Mouse (Mus musculus): ENCODE measurements around the gene Prex1. TPM values are rescaled to one million over a fixed set of nuclear protein-coding genes. Genes with fewer than 3 reads are reported as not detected.

Gene Prex1
- polyA plus RNA-seq, 1 experiment from 2014 or later: 9.5 TPM

GRCm38 (mm10) chr2:166720416-166720815, 6.8 kb upstream of the Prex1 start:
- ATAC-seq (ENCODE audit: insufficient number of reproducible peaks, insufficient read depth, low FRiP score, low read depth): no peak
- Histone ChIP-seq H3K4me1 (ENCODE audit: control insufficient read depth in 2 of 2, insufficient read depth in 2 of 2, low read length in 2 of 2) (no peaks in the 10 kb centered on the region), H3K27me3 (ENCODE audit: control insufficient read depth, insufficient read depth, low read length) (no peaks in the 10 kb centered on the region), H3K4me3 (ENCODE audit: control insufficient read depth in 1 of 2, insufficient read depth in 1 of 2, low read depth in 1 of 2, low read length in 2 of 2) (no peak overlapping the region), H3K36me3 (ENCODE audit: control insufficient read depth, insufficient read depth, low read length) (no peaks in the 10 kb centered on the region), H3K27ac (replicated peaks in 1 of 2; ENCODE audit: control insufficient read depth in 1 of 2, insufficient read depth in 1 of 2, low read depth in 2 of 2, low read length in 2 of 2) (no peak overlapping the region), H3K9me3 (ENCODE audit: control insufficient read depth, low read length) (no peaks in the 10 kb centered on the region), H3K9ac (ENCODE audit: low read length) (no peak overlapping the region), H3K4me2 (ENCODE audit: low read length) (no peak overlapping the region)
- 66% methylated on average over 3 of the region's 3 CpGs for WGBS

DNA sequence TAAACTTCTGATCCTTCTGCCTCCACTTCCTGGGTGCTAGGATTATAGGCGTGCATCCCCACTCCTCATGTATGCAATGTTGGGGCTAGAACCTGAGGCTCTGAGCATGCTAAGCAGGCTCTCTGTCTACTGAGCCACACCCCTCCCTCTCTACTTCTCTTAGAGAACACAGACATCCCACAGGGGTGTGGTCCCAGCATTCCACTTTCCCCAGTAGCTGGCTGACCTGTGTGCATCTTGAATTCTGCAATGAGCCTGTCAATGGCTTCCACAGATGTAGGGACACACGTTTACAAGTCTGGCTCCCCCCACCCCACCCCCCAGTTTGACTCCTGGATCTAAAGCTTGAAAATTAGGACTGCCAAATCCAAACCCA, 6.3 kb upstream of the Prex1 start:
- Histone ChIP-seq H3K36me3 (ENCODE audit: control insufficient read depth, insufficient read depth, low read length) (no peaks in the 10 kb centered on the region), H3K4me1 (ENCODE audit: control insufficient read depth in 2 of 2, insufficient read depth in 2 of 2, low read length in 2 of 2) (no peaks in the 10 kb centered on the region; a peak in 1 of 4 replicates), H3K4me2 (ENCODE audit: low read length) (no peak overlapping the region), H3K27me3 (ENCODE audit: control insufficient read depth, insufficient read depth, low read length) (no peaks in the 10 kb centered on the region), H3K9ac (ENCODE audit: low read length) (no peak overlapping the region), H3K9me3 (ENCODE audit: control insufficient read depth, low read length) (no peaks in the 10 kb centered on the region), H3K27ac (replicated peaks in 1 of 2; ENCODE audit: control insufficient read depth in 1 of 2, insufficient read depth in 1 of 2, low read depth in 2 of 2, low read length in 2 of 2) (no peak overlapping the region), H3K4me3 (ENCODE audit: control insufficient read depth in 1 of 2, insufficient read depth in 1 of 2, low read depth in 1 of 2, low read length in 2 of 2) (no peak overlapping the region)
- WGBS: 58% methylated on average over 2 of the region's 2 CpGs
- ATAC-seq (ENCODE audit: insufficient number of reproducible peaks, insufficient read depth, low FRiP score, low read depth): no peak

DNA sequence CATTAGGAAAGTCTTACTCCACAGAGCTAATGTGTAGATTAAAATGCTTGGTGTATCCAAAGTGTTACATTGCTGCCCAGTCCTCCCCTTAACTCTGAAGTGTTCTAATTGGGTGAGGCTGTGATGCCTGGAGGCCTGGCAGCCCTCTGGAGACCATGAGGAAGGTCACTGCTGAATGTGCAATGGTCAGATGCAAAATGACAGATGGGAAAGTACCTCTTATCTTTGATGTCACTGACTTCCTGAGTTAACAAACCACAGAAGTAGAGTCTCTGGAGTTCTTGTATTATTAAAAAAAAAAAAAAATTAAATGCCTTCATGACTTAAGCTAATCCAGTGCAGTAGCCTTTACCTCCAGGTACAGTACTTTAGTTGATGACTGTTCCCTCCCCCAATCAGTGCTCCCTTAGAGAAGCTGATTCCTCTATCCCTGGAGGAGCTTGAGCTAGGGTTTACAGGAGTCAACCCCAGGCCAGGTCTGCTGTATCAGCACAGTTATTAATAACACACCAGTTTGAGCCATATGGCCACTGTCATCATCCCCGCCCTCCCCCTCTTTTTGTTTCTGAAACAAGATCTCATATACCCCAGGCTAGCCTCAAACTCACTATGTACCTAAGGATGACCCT, 5.8 kb upstream of the Prex1 start:
- Histone ChIP-seq H3K27ac (replicated peaks in 1 of 2; ENCODE audit: control insufficient read depth in 1 of 2, insufficient read depth in 1 of 2, low read depth in 2 of 2, low read length in 2 of 2) (no peak overlapping the region), H3K27me3 (ENCODE audit: control insufficient read depth, insufficient read depth, low read length) (no peaks in the 10 kb centered on the region), H3K36me3 (ENCODE audit: control insufficient read depth, insufficient read depth, low read length) (no peaks in the 10 kb centered on the region), H3K9ac (ENCODE audit: low read length) (no peak overlapping the region), H3K9me3 (ENCODE audit: control insufficient read depth, low read length) (no peaks in the 10 kb centered on the region), H3K4me2 (ENCODE audit: low read length) (no peak overlapping the region), H3K4me1 (ENCODE audit: control insufficient read depth in 2 of 2, insufficient read depth in 2 of 2, low read length in 2 of 2) (peaks cover 3% of the 10 kb centered on the region in 2 experiments; a peak in 3 of 4 replicates), H3K4me3 (ENCODE audit: control insufficient read depth in 1 of 2, insufficient read depth in 1 of 2, low read depth in 1 of 2, low read length in 2 of 2) (no peak overlapping the region)
- 61% methylated on average over 1 of the region's 1 CpGs for WGBS
- no peak for ATAC-seq (ENCODE audit: insufficient number of reproducible peaks, insufficient read depth, low FRiP score, low read depth)

DNA sequence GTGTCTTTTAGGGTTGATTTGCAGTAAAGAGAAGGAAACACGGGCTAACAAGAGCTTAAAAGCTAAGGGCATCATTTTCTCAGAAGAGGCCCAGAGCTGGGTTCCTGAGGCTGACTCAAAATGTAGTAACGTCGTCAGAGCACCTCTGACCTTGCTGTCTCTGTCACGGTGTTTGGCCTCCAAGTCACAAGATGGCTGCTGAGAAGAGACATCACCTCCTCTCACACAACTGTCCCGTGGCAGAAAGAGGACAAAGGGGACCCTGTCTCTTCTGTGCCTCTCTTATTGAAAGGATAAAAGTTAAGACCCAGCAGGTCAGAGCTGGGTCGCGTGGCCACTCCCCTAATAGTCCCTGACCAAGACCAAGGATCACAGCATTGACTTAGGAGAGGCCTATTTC, 2.4 kb upstream of the Prex1 start:
- no peak overlapping the region for H3K4me3 ChIP-seq (ENCODE audit: control insufficient read depth in 1 of 2, insufficient read depth in 1 of 2, low read depth in 1 of 2, low read length in 2 of 2)
- ATAC-seq (ENCODE audit: insufficient number of reproducible peaks, insufficient read depth, low FRiP score, low read depth): no peak
- no peaks in the 10 kb centered on the region for H3K36me3 ChIP-seq (ENCODE audit: control insufficient read depth, insufficient read depth, low read length)
- H3K4me2 ChIP-seq (ENCODE audit: low read length): no peak overlapping the region
- H3K27me3 ChIP-seq (ENCODE audit: control insufficient read depth, insufficient read depth, low read length): no peaks in the 10 kb centered on the region
- 75% methylated on average over 7 of the region's 7 CpGs for WGBS
- H3K9ac ChIP-seq (ENCODE audit: low read length): no peak overlapping the region
- H3K27ac ChIP-seq (replicated peaks in 1 of 2; ENCODE audit: control insufficient read depth in 1 of 2, insufficient read depth in 1 of 2, low read depth in 2 of 2, low read length in 2 of 2): no peak overlapping the region
- H3K9me3 ChIP-seq (ENCODE audit: control insufficient read depth, low read length): no peaks in the 10 kb centered on the region
- peaks cover 9 to 18% of the 10 kb centered on the region in 2 experiments for H3K4me1 ChIP-seq (ENCODE audit: control insufficient read depth in 2 of 2, insufficient read depth in 2 of 2, low read length in 2 of 2)

GRCm38 (mm10) chr2:166714427-166714699, 731 bp upstream of the Prex1 start:
- 5% methylated on average over 11 of the region's 11 CpGs for WGBS
- Histone ChIP-seq H3K27me3 (ENCODE audit: control insufficient read depth, insufficient read depth, low read length) (no peaks in the 10 kb centered on the region), H3K27ac (replicated peaks in 1 of 2; ENCODE audit: control insufficient read depth in 1 of 2, insufficient read depth in 1 of 2, low read depth in 2 of 2, low read length in 2 of 2) (peak overlapping the region; percentile 72 to 83)

DNA sequence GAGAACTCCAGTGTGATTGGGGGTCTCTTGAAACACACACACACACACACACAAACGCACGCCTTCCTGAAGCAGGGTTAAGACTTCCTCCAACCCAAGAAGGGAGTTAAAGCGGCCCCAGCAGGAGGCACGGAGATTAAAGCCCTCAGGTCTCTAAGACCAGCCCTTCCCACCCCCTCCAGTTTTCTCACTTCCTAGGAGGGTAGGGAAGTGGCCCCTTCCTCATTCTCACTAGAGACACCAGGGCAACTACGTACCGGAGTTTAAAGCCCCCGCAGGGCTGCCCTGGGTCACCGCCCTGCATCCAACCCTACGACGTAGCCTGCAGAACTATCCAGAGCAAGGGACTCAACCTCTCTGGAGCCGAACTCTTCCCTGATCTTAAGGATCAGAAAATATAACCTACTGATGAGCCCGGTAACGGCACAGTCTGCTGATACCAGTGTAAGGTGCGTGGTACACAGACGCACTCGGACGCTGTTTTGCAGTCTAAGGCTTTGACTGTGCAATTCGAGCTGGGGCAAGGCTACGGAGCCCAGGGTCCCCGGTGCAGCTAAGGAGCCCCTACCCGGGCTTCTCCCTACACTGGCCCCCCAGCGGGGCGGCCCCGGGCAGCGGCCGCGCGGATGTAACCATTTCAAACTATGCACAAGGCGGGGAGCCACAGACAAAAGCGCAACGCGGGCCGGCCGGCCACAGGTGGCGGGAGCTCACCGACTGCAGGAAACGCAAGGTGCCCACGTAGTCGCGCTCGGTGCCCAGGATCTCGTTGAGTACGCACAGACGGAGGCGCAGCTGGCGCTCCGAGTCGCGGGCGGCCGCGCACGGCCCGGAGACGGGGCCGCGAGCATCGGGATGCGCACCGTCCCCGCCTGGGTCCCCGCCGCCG, 587 bp downstream of the Prex1 start:
- no peaks in the 10 kb centered on the region for H3K36me3 ChIP-seq (ENCODE audit: control insufficient read depth, insufficient read depth, low read length)
- peak overlapping the region; percentile 70 to 83 for H3K4me3 ChIP-seq (ENCODE audit: control insufficient read depth in 1 of 2, insufficient read depth in 1 of 2, low read depth in 1 of 2, low read length in 2 of 2)
- peak overlapping the region; percentile 95 for H3K4me2 ChIP-seq (ENCODE audit: low read length)
- H3K9ac ChIP-seq (ENCODE audit: low read length): peak overlapping the region; percentile 80
- no peaks in the 10 kb centered on the region for H3K27me3 ChIP-seq (ENCODE audit: control insufficient read depth, insufficient read depth, low read length)
- H3K27ac ChIP-seq (replicated peaks in 1 of 2; ENCODE audit: control insufficient read depth in 1 of 2, insufficient read depth in 1 of 2, low read depth in 2 of 2, low read length in 2 of 2): peak overlapping the region in 1 of 2 experiments; percentile 25; a peak in 1 of 4 replicates
- ATAC-seq (ENCODE audit: insufficient number of reproducible peaks, insufficient read depth, low FRiP score, low read depth): peak; percentile 5; the same call in 1 of the 2 replicates
- H3K4me1 ChIP-seq (ENCODE audit: control insufficient read depth in 2 of 2, insufficient read depth in 2 of 2, low read length in 2 of 2): peaks cover 9 to 22% of the 10 kb centered on the region in 2 experiments
- WGBS: under 1% methylated on average over 64 of the region's 64 CpGs
- H3K9me3 ChIP-seq (ENCODE audit: control insufficient read depth, low read length): no peaks in the 10 kb centered on the region

More at GRCm38 (mm10) chr2:166714427-166714699, 731 bp upstream of the Prex1 start:
- no peaks in the 10 kb centered on the region for H3K36me3 ChIP-seq (ENCODE audit: control insufficient read depth, insufficient read depth, low read length)
- peak overlapping the region; percentile 66 to 83 for H3K4me3 ChIP-seq (ENCODE audit: control insufficient read depth in 1 of 2, insufficient read depth in 1 of 2, low read depth in 1 of 2, low read length in 2 of 2)
- ATAC-seq (ENCODE audit: insufficient number of reproducible peaks, insufficient read depth, low FRiP score, low read depth): no peak
- no peaks in the 10 kb centered on the region for H3K9me3 ChIP-seq (ENCODE audit: control insufficient read depth, low read length)
- H3K9ac ChIP-seq (ENCODE audit: low read length): peak overlapping the region; percentile 72
- H3K4me2 ChIP-seq (ENCODE audit: low read length): peak overlapping the region; percentile 76
- peaks cover 9 to 22% of the 10 kb centered on the region in 2 experiments for H3K4me1 ChIP-seq (ENCODE audit: control insufficient read depth in 2 of 2, insufficient read depth in 2 of 2, low read length in 2 of 2)

DNA sequence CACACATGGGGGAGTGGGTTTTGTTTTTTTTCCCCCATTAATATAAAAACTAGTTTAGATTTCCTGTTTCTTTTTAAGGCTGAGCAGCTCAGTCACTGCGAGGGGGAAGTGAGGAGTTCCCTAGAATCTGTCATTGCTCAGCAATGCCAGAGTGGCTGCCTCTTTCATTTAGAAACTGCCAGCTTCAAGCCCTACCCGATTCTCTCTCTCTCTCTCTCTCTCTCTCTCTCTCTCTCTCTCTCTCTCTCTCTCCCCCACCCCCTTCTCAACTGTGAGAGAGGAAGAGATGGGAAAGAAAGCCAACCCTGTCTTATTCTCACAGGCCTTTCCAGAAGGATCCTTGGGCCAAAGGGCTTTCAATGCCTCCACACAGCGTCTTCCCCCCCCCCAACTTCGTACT, 1.3 kb downstream of the Prex1 start:
- Histone ChIP-seq H3K4me2 (ENCODE audit: low read length) (peak overlapping the region; percentile 95), H3K27ac (replicated peaks in 1 of 2; ENCODE audit: control insufficient read depth in 1 of 2, insufficient read depth in 1 of 2, low read depth in 2 of 2, low read length in 2 of 2) (no peak overlapping the region), H3K27me3 (ENCODE audit: control insufficient read depth, insufficient read depth, low read length) (no peaks in the 10 kb centered on the region), H3K9me3 (ENCODE audit: control insufficient read depth, low read length) (no peaks in the 10 kb centered on the region), H3K4me3 (ENCODE audit: control insufficient read depth in 1 of 2, insufficient read depth in 1 of 2, low read depth in 1 of 2, low read length in 2 of 2) (peak overlapping the region; percentile 70 to 83; a peak in 3 of 4 replicates), H3K36me3 (ENCODE audit: control insufficient read depth, insufficient read depth, low read length) (no peaks in the 10 kb centered on the region), H3K4me1 (ENCODE audit: control insufficient read depth in 2 of 2, insufficient read depth in 2 of 2, low read length in 2 of 2) (peaks cover 9 to 22% of the 10 kb centered on the region in 2 experiments), H3K9ac (ENCODE audit: low read length) (peak overlapping the region; percentile 80)
- WGBS: 3% methylated on average over 4 of the region's 4 CpGs
- no peak for ATAC-seq (ENCODE audit: insufficient number of reproducible peaks, insufficient read depth, low FRiP score, low read depth)
